Mouse (Mus musculus) layer of hippocampus, adult 9-11 months (tissue): ENCODE measurements around the gene Adgrg5.
A peak's percentile ranks its signal among the peaks of the same experiment; 100 is the strongest.

ENCODE experiments used
- DNase-seq: peaks from one replicate; pipeline ENCODE4 v3.0.0; 2022

Gene Adgrg5

DNA sequence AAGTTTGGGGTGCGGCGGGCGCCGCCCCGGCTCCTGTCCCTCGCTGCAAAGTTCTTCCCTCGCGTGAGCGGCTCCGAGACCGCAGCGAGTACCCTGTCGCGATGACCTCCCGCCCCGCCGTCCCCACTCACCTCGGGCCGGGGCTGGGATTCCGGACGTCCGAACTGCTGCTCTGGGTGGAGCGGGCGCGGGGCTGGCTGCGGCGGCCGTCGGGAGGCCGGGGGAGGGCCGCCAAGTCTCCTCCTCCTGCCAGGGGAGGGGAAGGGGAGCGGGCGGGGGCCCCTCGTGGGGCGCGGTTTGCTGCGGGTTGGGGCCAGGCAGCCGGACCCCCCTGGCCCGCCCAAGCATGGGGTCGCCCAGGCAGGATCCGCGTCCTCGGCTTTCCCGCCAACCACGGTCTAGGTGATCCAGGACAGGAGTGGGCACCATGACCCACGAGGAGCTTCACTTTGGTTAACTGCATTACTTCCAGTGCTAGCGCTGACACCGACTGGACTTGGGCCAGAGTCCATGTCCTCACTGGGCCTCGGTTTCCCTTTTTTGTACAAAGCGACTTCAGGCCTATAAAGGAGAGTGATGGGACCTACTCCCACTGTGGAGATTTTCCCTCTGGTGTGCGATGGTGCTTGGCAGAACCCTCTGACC is 5.5 kb upstream of the Adgrg5 start, which contains the start of gene Ccdc102a:
Gene Ccdc102a, minus strand, starts transcription at position 248 of the 645 bp plus-strand sequence.
- no peak for DNase-seq

- DNase-seq = no peak
These were observed 4.2 kb upstream of the Adgrg5 start for GRCm38 (mm10) chr8:94919256-94919655.

GRCm38 (mm10) chr8:94922176-94922575 is 1.3 kb upstream of the Adgrg5 start:
- no peak for DNase-seq

DNA sequence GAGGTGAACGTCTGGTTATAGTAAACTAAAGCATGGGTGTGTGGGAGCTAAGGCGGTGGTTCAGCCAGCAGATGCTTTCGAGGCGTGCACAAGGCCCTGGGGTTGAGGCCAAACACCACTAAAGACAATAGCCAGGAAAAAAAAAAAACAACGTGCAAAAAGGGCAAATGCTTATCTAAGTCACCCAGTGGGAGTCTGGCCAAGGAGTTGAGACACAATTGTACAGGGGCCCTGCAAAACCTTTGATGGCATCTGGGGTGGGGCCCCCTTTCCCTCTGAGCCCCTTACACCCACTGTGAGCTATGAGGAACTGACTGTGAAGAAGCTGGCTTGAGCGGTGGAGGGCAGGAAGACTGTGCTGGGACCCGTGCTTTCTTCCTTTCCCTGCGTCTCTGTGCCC is 892 bp upstream of the Adgrg5 start:
- DNase-seq = no peak

- DNase-seq = no peak
These were observed 4.7 kb downstream of the Adgrg5 start for GRCm38 (mm10) chr8:94928227-94928626.

DNA sequence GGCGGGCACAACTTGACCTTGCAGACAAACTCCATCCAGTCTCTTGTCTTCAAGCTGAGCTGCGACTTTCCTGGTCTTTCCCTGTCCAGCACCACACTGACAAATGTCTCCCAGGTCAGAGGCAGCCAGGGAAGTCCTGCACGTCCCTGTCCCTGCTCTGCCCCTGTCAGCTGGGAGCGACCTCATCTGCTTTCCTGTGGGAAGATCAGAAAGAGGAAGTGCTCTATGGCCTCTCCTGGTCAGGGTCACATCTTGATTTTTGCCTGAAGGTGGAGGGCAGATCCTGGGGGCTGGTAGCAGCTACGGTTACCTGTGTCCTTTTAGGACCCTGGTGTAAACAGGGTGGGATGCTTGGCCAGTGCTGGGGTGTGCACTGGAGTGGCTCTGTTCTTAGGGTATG is 10.4 kb downstream of the Adgrg5 start:
- DNase-seq = no peak

- DNase-seq = no peak
These were observed 11.7 kb downstream of the Adgrg5 start for GRCm38 (mm10) chr8:94935172-94935571.

DNA sequence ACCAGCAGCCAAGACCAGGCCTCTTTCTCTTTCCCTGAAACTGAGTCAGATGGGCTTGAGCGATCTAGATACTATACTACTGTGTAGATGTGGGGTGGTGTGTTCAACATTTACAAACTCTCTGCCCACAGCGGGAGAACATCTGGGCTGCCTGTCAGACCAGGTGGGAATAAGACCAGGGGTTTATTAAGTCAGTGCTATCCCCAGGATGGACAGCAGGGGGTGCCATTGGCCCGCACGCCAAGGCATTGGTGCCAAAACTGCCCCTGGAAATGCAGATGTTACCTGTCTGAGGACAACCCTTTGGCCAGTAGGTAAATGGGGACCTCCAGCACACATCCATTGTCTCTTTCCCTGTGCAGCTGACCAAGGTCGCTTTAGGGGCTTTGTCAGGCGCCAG is 19.1 kb downstream of the Adgrg5 start:
- no peak for DNase-seq

DNA sequence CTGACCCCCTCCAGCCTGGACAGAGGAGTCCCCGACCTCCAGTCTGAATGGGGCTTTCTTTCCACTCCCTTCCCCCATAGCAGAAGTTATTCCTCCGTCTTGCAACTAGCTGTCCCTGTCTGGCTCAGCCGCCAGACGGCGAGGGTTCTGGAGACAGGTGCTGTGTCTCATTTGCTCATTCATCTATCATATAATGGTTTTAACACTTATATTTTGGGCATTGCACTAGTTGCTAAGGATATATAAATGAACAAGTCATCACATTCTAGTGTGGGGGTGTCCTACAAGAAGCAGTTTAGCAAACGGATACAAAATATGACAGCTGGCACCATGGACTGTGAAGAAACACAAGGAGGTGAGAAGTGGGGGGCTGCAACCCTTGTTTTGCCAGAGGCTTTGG is 21.7 kb downstream of the Adgrg5 start:
- DNase-seq = peak; percentile 70

GRCm38 (mm10) chr8:94948421-94948820 is 24.9 kb downstream of the Adgrg5 start:
- DNase-seq = no peak

GRCm38 (mm10) chr8:94949010-94949409 is 25.5 kb downstream of the Adgrg5 start:
- DNase-seq = no peak

DNA sequence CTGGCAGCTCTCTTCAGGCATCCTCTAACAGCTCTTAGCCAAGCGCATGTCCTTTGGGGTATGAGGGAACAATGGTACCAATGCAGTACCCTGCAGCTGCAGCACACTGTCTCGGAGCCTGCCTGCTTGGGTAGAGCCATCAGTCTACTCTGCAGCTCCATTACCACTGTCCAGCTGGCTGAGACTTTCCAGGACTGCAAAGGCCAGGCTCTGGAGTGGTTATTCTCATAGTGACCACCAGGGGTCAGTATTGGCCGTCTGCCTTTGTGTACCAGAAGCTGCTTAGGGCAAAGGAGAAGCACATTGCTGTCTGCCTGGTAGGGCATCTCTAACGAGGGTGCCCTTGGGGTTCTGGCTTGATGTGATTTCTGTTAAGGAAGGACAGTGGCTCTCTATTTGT is 26.6 kb downstream of the Adgrg5 start:
- DNase-seq = peak; percentile 79

DNA sequence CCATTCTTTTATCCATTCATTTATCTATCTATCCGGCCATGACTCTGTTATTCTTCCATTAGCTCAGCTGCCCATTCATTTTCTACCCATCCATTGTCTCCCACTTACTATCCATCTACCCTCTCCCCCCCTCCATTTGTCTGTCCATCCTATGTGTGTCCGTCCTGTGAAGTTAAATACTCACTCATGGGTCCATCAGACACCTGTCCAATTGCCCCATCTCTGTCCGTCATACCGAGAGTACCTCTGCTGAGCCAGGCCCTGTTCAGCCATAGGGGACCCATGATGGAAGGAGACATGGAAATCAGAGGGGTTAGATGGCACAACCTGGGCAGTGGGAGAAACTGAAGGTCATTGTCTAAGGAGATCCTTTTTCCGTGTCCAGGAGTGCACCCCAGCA is 27.0 kb downstream of the Adgrg5 start:
- no peak for DNase-seq

- DNase-seq = no peak
These were observed 28.6 kb downstream of the Adgrg5 start for GRCm38 (mm10) chr8:94952086-94952485.

DNA sequence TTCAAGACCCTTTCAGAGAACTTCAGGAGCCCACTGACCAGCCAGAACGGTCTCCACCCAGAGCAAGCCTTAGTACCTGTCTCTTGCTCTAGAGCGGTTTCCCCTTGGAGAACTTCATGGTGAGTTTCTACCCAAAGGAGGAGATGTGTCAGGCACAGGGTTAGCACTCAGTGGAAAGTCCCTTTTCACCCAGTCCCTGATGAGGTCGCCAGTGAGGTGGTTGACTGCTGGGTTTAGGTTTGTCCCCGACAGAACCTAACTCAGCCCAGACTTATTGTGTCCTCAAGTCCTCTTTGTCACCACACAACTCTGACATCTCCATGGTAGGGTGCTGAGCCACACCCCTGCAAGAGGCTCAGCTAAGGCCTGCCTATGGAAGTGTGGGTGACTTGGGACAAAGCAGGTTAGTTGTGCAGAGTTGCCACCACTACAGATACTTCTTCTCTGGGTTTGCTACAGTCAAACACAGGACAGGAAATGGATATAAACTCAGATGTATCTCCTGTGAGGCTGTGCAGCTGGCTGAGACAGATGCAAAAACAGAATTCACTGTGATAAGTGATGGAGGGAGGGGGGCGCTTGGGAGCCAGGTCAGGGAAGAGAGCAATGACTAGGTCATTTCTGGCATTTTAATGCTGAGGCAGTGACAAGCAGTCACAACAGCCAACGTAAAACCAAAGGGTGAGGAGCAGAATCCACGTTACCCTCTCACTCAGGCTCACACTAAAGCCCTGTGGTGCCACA is 30.3 kb downstream of the Adgrg5 start:
- no peak for DNase-seq

DNA sequence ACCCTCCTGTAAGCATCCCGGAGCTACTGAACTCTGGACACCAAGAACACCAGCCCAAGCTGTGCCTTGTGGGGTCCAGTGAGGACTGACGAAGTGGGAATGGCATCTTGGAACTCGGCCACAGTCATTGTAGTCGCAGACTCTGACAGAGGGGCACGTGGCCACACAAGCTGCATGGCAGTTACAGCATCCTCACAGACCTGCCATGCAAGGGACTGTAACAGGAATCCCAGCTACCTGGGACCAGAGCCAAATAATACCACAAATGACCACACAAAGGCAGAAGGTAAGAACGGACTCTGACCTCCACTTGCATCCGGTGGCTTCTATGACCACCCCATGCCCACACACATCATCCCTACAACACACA is 30.9 kb downstream of the Adgrg5 start:
- no peak for DNase-seq

GRCm38 (mm10) chr8:94954921-94955758 is 31.6 kb downstream of the Adgrg5 start:
- no peak for DNase-seq

GRCm38 (mm10) chr8:94956078-94956574 is 32.6 kb downstream of the Adgrg5 start:
- DNase-seq = no peak

GRCm38 (mm10) chr8:94962201-94962600 is 38.7 kb downstream of the Adgrg5 start:
- no peak for DNase-seq

- no peak for DNase-seq
These were observed 41.3 kb downstream of the Adgrg5 start for GRCm38 (mm10) chr8:94964828-94965227.

DNA sequence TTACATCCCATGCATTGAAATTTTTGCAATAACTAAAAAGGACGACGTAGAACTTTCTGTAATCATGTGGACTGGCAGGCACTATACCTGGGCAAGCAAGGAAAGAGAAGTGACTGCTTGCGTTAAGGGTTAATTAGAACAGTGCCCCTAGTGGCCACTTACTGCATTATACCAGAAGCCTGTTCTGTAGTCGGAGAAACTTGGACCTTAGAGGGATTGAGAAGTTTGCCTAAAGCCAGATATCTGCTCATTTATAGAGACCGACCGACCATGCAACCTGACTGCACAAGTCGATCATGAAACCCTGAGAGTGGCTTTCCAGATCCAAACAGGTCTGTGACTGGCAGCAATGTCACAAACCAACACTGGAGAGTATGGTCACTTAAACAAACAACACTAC is 43.1 kb downstream of the Adgrg5 start:
- DNase-seq = no peak

DNA sequence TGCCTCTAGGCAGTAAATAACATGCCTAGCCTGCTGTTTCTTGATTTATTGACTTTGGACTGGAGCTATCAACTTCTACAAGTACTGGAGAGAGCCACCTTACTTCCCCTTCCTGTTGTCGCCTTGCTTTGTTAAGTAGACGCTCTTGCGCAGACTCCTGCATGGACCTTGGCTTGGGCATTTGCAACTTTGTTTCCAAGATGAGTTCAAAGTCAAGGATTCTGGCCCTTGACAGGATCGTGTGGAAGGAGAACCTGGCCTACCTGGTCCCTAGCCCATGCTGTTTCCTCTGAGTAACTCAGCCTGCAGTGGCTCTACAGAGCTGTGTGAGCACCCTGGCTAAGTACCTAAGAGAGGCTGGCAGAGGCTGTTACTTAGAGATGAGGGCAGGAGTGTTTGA is 43.6 kb downstream of the Adgrg5 start:
- no peak for DNase-seq

GRCm38 (mm10) chr8:94967554-94967953 is 44.1 kb downstream of the Adgrg5 start:
- DNase-seq = no peak

GRCm38 (mm10) chr8:94973270-94973669 is 49.8 kb downstream of the Adgrg5 start:
- no peak for DNase-seq
